Mouse (Mus musculus) layer of hippocampus, adult 9-11 months (tissue): ENCODE measurements around the gene Efcab6.
A peak's percentile ranks its signal among the peaks of the same experiment; 100 is the strongest.

Experiments used
- DNase-seq: peaks from one replicate; pipeline ENCODE4 v3.0.0; 2022

Gene Efcab6

GRCm38 (mm10) chr15:83965126-83965525 lies 100.1 kb downstream of the Efcab6 start:
- no peak for DNase-seq

- no peak for DNase-seq
Observed at GRCm38 (mm10) chr15:83958376-83958775, 106.8 kb downstream of the Efcab6 start.

GRCm38 (mm10) chr15:83956996-83957395 lies 108.2 kb downstream of the Efcab6 start:
- DNase-seq: no peak

- DNase-seq: no peak
Observed at GRCm38 (mm10) chr15:83955948-83956707, 109.1 kb downstream of the Efcab6 start.

- DNase-seq: no peak
Observed at GRCm38 (mm10) chr15:83949729-83950491, 115.3 kb downstream of the Efcab6 start.

GRCm38 (mm10) chr15:83939703-83940102 lies 125.5 kb downstream of the Efcab6 start:
- no peak for DNase-seq

- no peak for DNase-seq
Observed at GRCm38 (mm10) chr15:83938466-83938865, 126.7 kb downstream of the Efcab6 start.

GRCm38 (mm10) chr15:83936506-83936905 lies 128.7 kb downstream of the Efcab6 start:
- no peak for DNase-seq

- DNase-seq: no peak
Observed at GRCm38 (mm10) chr15:83934816-83935215, 130.4 kb downstream of the Efcab6 start.

- DNase-seq: no peak
Observed at GRCm38 (mm10) chr15:83925338-83925737, 139.8 kb downstream of the Efcab6 start.

- no peak for DNase-seq
Observed at GRCm38 (mm10) chr15:83924656-83925055, 140.5 kb downstream of the Efcab6 start.

GRCm38 (mm10) chr15:83915376-83915775 lies 149.8 kb downstream of the Efcab6 start:
- no peak for DNase-seq

GRCm38 (mm10) chr15:83913028-83913714 lies 152.0 kb downstream of the Efcab6 start:
- no peak for DNase-seq

GRCm38 (mm10) chr15:83906472-83906871 lies 158.7 kb downstream of the Efcab6 start:
- peak; percentile 32 for DNase-seq

GRCm38 (mm10) chr15:83897286-83897685 lies 167.9 kb downstream of the Efcab6 start:
- peak; percentile 80 for DNase-seq

GRCm38 (mm10) chr15:83896011-83896410 lies 169.2 kb downstream of the Efcab6 start:
- DNase-seq: no peak

GRCm38 (mm10) chr15:83894261-83894660 lies 170.9 kb downstream of the Efcab6 start:
- DNase-seq: no peak

- no peak for DNase-seq
Observed at GRCm38 (mm10) chr15:83892871-83893270, 172.3 kb downstream of the Efcab6 start.

GRCm38 (mm10) chr15:83884291-83884690 lies 180.9 kb downstream of the Efcab6 start:
- DNase-seq: peak; percentile 53

- DNase-seq: no peak
Observed at GRCm38 (mm10) chr15:83883821-83884220, 181.4 kb downstream of the Efcab6 start.

GRCm38 (mm10) chr15:83879845-83880244 lies 185.3 kb downstream of the Efcab6 start:
- DNase-seq: no peak

GRCm38 (mm10) chr15:83877898-83878297 lies 187.3 kb downstream of the Efcab6 start:
- no peak for DNase-seq

- no peak for DNase-seq
Observed at GRCm38 (mm10) chr15:83877155-83877866, 187.9 kb downstream of the Efcab6 start.
